Mouse (Mus musculus): ENCODE data around the gene Fam104a.

Gene Fam104a

GRCm38 (mm10) chr11:113627785-113628184, 56.2 kb downstream of the Fam104a start:
- DNase-seq, result peak; percentile 39

GRCm38 (mm10) chr11:113625437-113625836, 58.5 kb downstream of the Fam104a start:
- no peak for DNase-seq

GRCm38 (mm10) chr11:113622028-113622427, 61.9 kb downstream of the Fam104a start:
- DNase-seq, result no peak

GRCm38 (mm10) chr11:113621001-113621400, 63.0 kb downstream of the Fam104a start:
- DNase-seq, result no peak

- no peak for DNase-seq
Measured at GRCm38 (mm10) chr11:113619420-113620080, 64.4 kb downstream of the Fam104a start.

- peak; percentile 90 for DNase-seq
Measured at GRCm38 (mm10) chr11:113618672-113619419, 65.1 kb downstream of the Fam104a start, which contains the start of gene Sstr2. Sstr2 (plus strand) TSS chr11:113619342.

GRCm38 (mm10) chr11:113618303-113618671, 65.7 kb downstream of the Fam104a start:
- no peak for DNase-seq

- peak; percentile 88 for DNase-seq
Measured at GRCm38 (mm10) chr11:113617132-113617911, 66.6 kb downstream of the Fam104a start.

- DNase-seq, result peak; percentile 67
Measured at GRCm38 (mm10) chr11:113614476-113614875, 69.5 kb downstream of the Fam104a start.

- DNase-seq, result peak; percentile 81
Measured at GRCm38 (mm10) chr11:113611664-113612611, 72.0 kb downstream of the Fam104a start.
